Mouse (Mus musculus) gastrocnemius, adult 18-20 months (tissue): Measurements from ENCODE around the gene Myof. TPM values are rescaled to one million over a fixed set of nuclear protein-coding genes. Genes with fewer than 3 reads are reported as not detected.

Experiments
- DNase-seq: peaks from one replicate; pipeline ENCODE4 v3.0.0; 2021; ENCODE audit warnings: low spot score
- total RNA-seq, 2 experiments: library from RNA; stranded (reverse); gene quantifications; 2 replicates each; pipeline ENCODE4 v1.2.3; 2021

The Myof gene
- total RNA-seq, 2 experiments from 2014 or later, result 4.1 to 5.3 TPM

GRCm38 (mm10) chr19:37954236-37954635, 89.1 kb downstream of the Myof start:
- no peak for DNase-seq

DNA sequence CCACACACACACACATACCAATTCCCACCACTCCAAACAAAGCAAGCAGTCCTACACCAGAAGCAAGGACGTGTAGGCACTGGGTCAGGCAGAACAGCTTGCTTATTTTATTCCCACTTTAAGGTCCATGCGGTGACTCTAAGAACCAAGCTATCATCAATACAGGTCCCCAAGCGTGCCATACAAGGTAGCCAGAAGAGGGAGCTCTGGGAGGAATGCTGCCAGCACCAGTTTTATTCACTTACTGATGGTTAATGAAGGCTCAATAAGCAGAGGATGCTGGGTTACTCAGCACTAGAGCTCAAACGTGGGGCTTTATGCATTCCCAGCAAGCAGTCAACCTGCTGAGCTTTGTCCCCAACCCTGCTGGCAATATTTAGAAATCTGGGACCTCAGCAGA, 96.7 kb downstream of the Myof start:
- no peak for DNase-seq

GRCm38 (mm10) chr19:37946053-37946452, 97.3 kb downstream of the Myof start:
- DNase-seq, result no peak

- DNase-seq, result no peak
Measured at GRCm38 (mm10) chr19:37939203-37939602, 104.2 kb downstream of the Myof start.

DNA sequence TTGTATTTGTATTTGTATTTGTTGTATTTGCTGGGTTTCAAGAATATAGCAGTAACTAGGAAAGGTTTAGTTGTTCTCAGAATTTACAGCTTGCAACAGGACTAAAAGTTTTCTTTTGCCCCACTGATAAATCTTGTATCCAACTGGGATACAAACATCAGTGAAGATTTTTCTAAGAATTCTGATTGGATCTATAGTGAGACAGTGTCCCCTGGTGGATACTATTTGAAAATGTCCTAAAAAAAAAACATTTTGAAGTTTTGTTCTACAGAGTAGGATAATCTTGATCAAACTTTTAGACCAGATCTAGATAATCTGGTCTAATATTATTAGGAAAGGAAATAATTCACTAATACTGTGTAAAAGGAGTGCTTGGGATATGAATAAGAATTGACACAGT, 106.3 kb downstream of the Myof start:
- DNase-seq, result no peak

DNA sequence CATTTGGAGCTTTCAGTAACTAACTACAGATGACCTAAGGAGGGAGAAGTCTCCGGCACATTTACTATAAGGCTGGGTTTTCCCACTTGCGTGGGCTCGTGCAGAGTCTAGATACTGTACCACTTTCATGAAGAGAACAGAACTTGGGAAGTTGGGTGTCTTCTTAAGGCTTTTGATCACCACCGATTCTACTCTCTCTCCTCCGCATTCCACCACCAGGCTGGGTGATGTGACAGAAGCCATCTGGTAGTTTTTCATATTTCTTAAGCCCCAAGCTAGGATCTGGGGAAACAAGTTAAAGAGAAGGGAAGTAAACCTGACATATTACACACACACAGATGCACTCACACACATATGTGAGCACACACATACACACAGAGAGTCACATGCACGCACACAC, 108.7 kb downstream of the Myof start:
- DNase-seq, result no peak

GRCm38 (mm10) chr19:37932198-37932597, 111.2 kb downstream of the Myof start:
- DNase-seq, result no peak

GRCm38 (mm10) chr19:37927911-37928310, 115.5 kb downstream of the Myof start:
- no peak for DNase-seq

DNA sequence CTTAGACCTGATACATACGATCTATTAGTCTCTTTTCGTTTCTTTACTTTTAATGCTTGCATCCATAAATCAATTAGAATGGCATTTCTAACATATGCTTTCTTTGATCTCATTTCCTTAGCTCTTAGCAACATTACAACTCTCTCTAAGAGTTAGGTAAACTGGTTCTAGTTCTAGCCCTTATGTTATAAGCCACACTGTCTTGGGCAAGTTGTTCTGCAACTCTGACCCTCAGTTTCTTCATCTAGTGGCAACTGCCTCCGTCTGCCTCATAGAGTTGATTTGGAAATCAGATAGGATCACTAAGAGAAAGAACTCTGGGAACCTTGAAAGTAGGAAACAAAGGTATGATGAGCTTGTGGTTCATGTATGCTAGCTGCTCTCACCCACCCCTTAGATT, 118.1 kb downstream of the Myof start:
- no peak for DNase-seq

GRCm38 (mm10) chr19:37924266-37924665, 119.1 kb downstream of the Myof start:
- DNase-seq, result no peak

GRCm38 (mm10) chr19:37921098-37921497, 122.3 kb downstream of the Myof start:
- no peak for DNase-seq

GRCm38 (mm10) chr19:37918515-37918932, 124.9 kb downstream of the Myof start:
- DNase-seq, result no peak

DNA sequence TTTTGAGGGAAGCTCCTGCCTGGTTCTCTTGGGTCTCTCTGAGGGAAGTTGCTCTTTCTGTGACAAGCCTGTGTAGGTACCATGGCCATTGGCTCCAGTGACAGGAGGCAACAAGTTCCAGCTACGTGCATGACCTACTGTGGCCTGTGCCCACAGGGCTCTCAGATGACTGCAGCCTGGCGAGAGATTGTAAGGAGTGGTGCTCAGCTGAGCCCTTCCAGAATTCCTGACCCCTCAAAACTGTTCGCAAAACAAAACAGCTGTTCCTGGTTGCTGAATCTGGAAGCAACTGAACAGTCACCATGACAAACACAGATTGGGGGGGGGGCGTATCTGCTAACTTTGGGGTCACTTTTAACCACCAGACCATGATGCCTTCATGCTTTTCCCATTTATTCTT, 129.1 kb downstream of the Myof start:
- DNase-seq, result no peak

- DNase-seq, result no peak
Measured at GRCm38 (mm10) chr19:37912501-37912900, 130.9 kb downstream of the Myof start.

- DNase-seq, result no peak
Measured at GRCm38 (mm10) chr19:37909830-37910261, 133.5 kb downstream of the Myof start.

GRCm38 (mm10) chr19:37907451-37908320, 135.7 kb downstream of the Myof start:
- DNase-seq, result no peak

DNA sequence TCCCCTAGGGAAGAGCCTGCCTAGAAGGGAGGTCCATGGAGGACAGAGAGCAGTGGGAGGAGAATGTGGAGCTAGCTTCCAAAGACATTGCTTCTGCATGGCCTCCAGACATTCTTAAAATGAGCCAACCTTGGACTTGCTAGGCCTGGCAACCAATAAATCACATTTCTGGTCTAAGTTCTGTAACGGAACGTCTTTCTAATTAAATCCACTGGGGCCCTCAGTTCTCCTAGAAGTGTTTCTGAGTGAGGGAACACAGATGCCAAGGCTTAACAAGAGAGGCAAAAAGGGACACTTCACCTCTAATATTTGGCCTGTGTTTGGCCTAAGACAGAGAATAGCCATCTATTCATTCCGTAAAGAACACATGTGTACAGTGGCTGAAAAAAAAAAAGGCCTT, 136.5 kb downstream of the Myof start:
- no peak for DNase-seq

DNA sequence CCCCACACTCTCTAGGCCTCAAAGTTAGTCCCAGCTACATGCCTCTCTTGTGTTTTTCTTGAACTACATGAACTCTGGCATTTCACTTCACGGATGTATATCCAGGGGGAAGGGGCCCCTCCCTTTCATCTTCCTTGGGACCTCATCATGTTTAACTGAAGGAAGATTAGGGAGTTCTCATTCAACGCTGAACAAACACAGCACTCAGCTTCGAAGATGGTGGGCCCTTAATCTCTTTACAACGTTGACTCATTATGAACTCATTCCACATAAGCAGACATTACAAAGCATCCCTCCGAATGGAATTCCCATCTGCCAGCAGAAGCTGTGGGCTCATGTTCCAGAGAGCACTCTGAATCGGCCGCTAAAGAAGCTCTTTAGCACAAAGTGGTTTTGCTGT, 147.3 kb downstream of the Myof start:
- no peak for DNase-seq

GRCm38 (mm10) chr19:37891006-37891405, 152.4 kb downstream of the Myof start:
- no peak for DNase-seq

DNA sequence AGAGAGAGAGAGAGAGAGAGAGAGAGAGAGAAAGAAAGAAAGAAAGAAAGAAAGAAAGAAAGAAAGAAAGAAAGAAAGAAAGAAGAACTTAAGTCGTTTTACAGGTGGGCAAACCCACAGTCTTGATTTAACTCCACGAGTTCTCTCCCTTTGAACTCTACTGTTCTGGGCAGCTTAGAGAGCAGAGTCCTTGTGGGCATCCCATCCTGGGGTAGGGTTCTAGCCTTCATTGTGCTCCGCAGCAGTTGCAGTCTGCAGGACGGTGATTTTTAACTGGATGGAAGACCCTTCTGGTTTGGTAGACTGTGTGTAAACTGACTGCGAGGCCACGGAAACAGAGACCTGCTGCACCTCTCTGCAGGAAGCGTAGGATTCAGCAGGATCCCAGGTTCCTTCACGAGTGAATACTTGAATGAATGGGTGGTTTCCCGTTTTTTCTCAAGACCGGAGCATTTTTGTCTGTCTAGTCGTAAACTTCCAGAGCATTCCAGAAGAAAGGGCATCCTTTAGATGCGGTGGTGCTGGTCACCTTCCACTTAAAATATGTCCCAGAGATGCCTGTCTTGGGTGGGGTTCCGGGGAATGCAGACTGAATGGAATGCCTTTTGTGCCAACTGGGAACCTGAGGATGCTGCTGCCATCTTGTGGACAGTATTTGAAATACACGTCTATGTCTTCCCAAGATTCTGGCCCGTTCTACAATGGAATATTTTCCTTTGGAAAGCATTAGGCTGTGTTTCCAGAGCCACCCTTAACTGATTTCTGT, 156.8 kb downstream of the Myof start:
- peak; percentile 57 for DNase-seq

DNA sequence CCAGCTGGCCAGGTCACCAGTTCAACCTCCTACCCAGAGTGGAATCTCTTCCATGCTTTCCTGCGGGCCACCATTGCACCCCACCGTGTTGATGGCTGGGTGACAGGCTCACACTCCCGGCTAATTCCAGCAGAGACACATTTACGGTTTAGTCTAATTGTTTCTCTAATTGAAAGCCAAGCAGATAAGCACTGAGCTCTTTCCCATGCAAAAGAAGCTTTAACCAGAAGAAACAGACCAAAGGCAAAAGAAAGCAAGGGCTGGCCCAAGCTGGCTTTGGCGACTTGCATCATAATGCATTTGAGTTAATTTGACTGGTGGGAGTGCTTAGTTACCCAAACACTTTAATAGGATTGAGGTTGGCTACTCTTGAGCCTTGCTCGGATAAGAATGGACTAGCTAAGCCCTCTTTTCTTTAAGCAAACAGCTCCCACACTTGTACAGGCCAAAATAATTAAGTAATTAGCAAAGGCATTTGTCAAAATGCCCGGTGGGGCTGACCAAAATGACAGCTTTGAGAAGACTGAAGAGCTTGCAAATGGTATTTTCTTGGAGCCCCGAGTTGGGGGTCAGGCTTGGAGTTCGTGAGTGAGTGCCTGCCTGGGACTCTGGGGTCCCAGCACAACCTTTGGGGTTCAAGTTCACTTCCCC, 161.8 kb downstream of the Myof start:
- DNase-seq, result no peak

DNA sequence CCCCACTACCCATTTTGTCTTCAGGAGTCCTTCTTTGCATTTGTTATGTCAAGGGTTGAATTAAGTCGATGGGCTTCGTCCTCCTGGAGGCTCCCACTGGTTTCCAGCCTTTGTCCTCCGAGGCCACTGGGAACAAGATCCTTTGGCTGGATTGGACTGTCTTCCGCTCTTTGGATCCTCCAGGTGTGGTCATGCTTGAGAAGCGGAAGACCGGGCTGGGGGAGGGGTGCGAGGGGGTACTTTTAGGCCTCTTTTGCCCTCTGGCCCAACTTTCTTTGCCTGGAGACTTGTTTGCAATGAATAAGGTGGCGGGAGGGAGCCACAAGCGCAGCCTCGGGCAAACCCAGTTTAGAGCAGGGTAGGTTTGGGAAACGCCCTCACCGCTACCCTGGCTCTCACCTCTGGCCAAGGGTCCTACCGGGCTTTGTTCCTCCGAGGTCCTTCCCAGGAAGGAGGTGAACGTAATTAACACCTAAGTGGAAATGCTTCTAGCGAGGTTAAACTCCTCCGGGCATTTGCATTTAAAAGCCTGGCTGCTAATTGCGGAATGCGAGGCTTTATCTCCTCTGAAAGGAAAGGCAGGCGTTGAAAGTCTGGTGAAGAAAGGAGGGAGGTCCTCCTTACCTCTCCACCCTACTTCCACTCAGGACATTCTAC, 165.7 kb downstream of the Myof start:
- no peak for DNase-seq
